In the genomic region with DNA sequence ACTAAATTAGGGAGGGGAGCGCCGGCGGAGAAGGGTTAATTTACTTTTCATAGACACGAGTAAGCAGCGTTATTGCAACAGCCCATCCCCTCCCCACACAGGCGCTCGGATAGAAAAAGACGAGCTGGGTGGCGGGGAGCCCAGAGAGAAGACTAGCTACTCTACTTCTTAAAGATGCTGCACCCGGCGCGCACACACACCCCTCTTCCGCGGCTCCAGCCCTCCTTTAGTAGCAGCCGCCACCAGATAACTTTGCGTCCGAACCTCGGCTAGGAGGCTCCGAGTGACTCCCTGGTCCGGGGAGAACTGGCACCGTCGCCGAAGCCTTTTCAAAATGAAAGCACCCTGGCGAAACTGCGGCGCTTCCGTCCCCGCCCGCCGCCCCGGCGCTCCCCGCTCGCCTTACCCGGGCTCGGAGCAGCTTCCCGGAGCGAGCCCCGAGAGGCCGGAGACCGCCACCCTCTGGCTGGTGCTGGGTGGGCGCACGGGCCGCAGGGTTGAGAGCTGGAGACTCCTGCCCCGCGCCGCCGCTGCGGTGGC, we compare ENCODE assay signal across 8 mouse cellular contexts. TPM values are rescaled to one million over a fixed set of nuclear protein-coding genes. Genes with fewer than 3 reads are reported as not detected.
DNase-seq lines count a peak whose midpoint lies in the region; ATAC-seq lines count a peak whose summit lies in the region.

No protein-coding gene starts in this region.

- H3K9me3 ChIP-seq in forebrain, embryonic 12.5 days = no peaks in the 10 kb centered on the region
- no peaks in the 10 kb centered on the region for H3K9me3 ChIP-seq in hindbrain, embryonic 10.5 days
- no peaks in the 10 kb centered on the region for H3K9me3 ChIP-seq in limb, embryonic 15.5 days
- H3K9me3 ChIP-seq in midbrain, embryonic 14.5 days (ENCODE audit: control insufficient read depth, low read length) = no peaks in the 10 kb centered on the region
- no peaks in the 10 kb centered on the region for H3K9me3 ChIP-seq in stomach, embryonic 14.5 days (ENCODE audit: control insufficient read depth, low read depth, low read length)

- peaks cover 63% of the 10 kb centered on the region for H3K4me1 ChIP-seq in forebrain, embryonic 12.5 days
- H3K4me1 ChIP-seq in hindbrain, embryonic 10.5 days (replicated peaks) = peaks cover 81% of the 10 kb centered on the region
- H3K4me1 ChIP-seq in limb, embryonic 15.5 days = peaks cover 38% of the 10 kb centered on the region
- peaks cover 36% of the 10 kb centered on the region for H3K4me1 ChIP-seq in midbrain, embryonic 14.5 days (ENCODE audit: control insufficient read depth, insufficient read depth, low read length)
- H3K4me1 ChIP-seq in stomach, embryonic 14.5 days (ENCODE audit: control insufficient read depth, insufficient read depth, low read length) = peaks cover 23% of the 10 kb centered on the region

- peak overlapping the region; percentile 91 for H3K4me2 ChIP-seq in forebrain, embryonic 12.5 days
- H3K4me2 ChIP-seq in limb, embryonic 15.5 days = peak overlapping the region; percentile 99
- H3K4me2 ChIP-seq in midbrain, embryonic 14.5 days (ENCODE audit: low read length) = peak overlapping the region; percentile 98
- H3K4me2 ChIP-seq in stomach, embryonic 14.5 days (replicated peaks; ENCODE audit: low read depth, low read length) = peak overlapping the region; percentile 100

- peaks cover 99% of the 10 kb centered on the region for H3K27me3 ChIP-seq in forebrain, embryonic 12.5 days
- peaks cover 100% of the 10 kb centered on the region for H3K27me3 ChIP-seq in hindbrain, embryonic 10.5 days (ENCODE audit: insufficient read depth, poor library complexity, severe bottlenecking)
- peaks cover 94% of the 10 kb centered on the region for H3K27me3 ChIP-seq in limb, embryonic 15.5 days
- peaks cover 28% of the 10 kb centered on the region for H3K27me3 ChIP-seq in midbrain, embryonic 14.5 days (ENCODE audit: control insufficient read depth, insufficient read depth, low read length)
- H3K27me3 ChIP-seq in stomach, embryonic 14.5 days (ENCODE audit: control insufficient read depth, insufficient read depth, low read length) = peaks cover 49% of the 10 kb centered on the region

- DNase-seq in adrenal gland, adult (ENCODE audit: inconsistent age in 2 of 2, low spot score in 1 of 2) = peak; percentile 74 to 92
- no peak for DNase-seq in adrenal gland, postnatal 4 days (ENCODE audit: low spot score in 2 of 2)
- peak; percentile 60 for DNase-seq in ZHBTc4 (ENCODE audit: low read depth, low spot score)
- peak; percentile 75 for DNase-seq in hindbrain, embryonic 10.5 days (ENCODE audit: low spot score)
- peak; percentile 68 for DNase-seq in midbrain, embryonic 14.5 days

- ATAC-seq in forebrain, embryonic 12.5 days (ENCODE audit: low FRiP score) = peak; percentile 35
- no peak for ATAC-seq in limb, embryonic 15.5 days (ENCODE audit: insufficient number of reproducible peaks, low FRiP score, low TSS enrichment, low read depth)
- ATAC-seq in midbrain, embryonic 14.5 days (ENCODE audit: low FRiP score, low TSS enrichment) = no peak
- no peak for ATAC-seq in stomach, embryonic 14.5 days (ENCODE audit: insufficient number of reproducible peaks, insufficient read depth, low FRiP score, low read depth)

- H3K36me3 ChIP-seq in forebrain, embryonic 12.5 days (replicated peaks) = no peaks in the 10 kb centered on the region
- H3K36me3 ChIP-seq in hindbrain, embryonic 10.5 days = no peaks in the 10 kb centered on the region
- H3K36me3 ChIP-seq in limb, embryonic 15.5 days = no peaks in the 10 kb centered on the region
- no peaks in the 10 kb centered on the region for H3K36me3 ChIP-seq in midbrain, embryonic 14.5 days (ENCODE audit: control insufficient read depth, insufficient read depth, low read length)
- H3K36me3 ChIP-seq in stomach, embryonic 14.5 days (ENCODE audit: control insufficient read depth, insufficient read depth, low read length) = no peaks in the 10 kb centered on the region

- under 1% methylated on average over 49 of the region's 49 CpGs for WGBS in forebrain, embryonic 12.5 days
- under 1% methylated on average over 49 of the region's 49 CpGs for WGBS in hindbrain, embryonic 10.5 days
- WGBS in limb, embryonic 15.5 days = under 1% methylated on average over 48 of the region's 49 CpGs
- WGBS in midbrain, embryonic 14.5 days = under 1% methylated on average over 49 of the region's 49 CpGs
- under 1% methylated on average over 49 of the region's 49 CpGs for whole genome bisulfite sequencing in stomach, embryonic 14.5 days

- H3K27ac ChIP-seq in forebrain, embryonic 12.5 days = peak overlapping the region; percentile 51
- H3K27ac ChIP-seq in hindbrain, embryonic 10.5 days = peak overlapping the region; percentile 85
- no peak overlapping the region for H3K27ac ChIP-seq in limb, embryonic 15.5 days
- peak overlapping the region; percentile 86 for H3K27ac ChIP-seq in midbrain, embryonic 14.5 days (replicated peaks; ENCODE audit: low read depth, low read length)
- no peak overlapping the region for H3K27ac ChIP-seq in stomach, embryonic 14.5 days (ENCODE audit: low read length)

- peak overlapping the region; percentile 66 for H3K4me3 ChIP-seq in forebrain, embryonic 12.5 days (replicated peaks)
- H3K4me3 ChIP-seq in hindbrain, embryonic 10.5 days = peak overlapping the region; percentile 74
- H3K4me3 ChIP-seq in limb, embryonic 15.5 days = peak overlapping the region; percentile 60
- H3K4me3 ChIP-seq in midbrain, embryonic 14.5 days (replicated peaks; ENCODE audit: low read depth, low read length) = peak overlapping the region; percentile 60
- peak overlapping the region; percentile 57 for H3K4me3 ChIP-seq in stomach, embryonic 14.5 days (ENCODE audit: low read depth, low read length)

- H3K9ac ChIP-seq in forebrain, embryonic 12.5 days = peak overlapping the region; percentile 74
- peak overlapping the region; percentile 42 for H3K9ac ChIP-seq in limb, embryonic 15.5 days
- H3K9ac ChIP-seq in midbrain, embryonic 14.5 days (replicated peaks; ENCODE audit: low read length) = peak overlapping the region; percentile 68
- peak overlapping the region; percentile 45 for H3K9ac ChIP-seq in stomach, embryonic 14.5 days (replicated peaks; ENCODE audit: low read depth, low read length)

RNA-seq across cellular contexts. Expression of gene Ntng2, which starts 0.7 kb away (rescaled TPM):
- 10 to 100 TPM; 31.5 to 32.3 TPM for total RNA-seq in adrenal gland, postnatal 4 days (2021)
- 3.0 and 3.8 TPM in 2 replicates for polyA plus RNA-seq in forebrain, embryonic 12.5 days (2016; fragmentation: Nextera tagmentation; extraction: Ambion mirVana)
- 1.4 and 1.7 TPM in 2 replicates for polyA plus RNA-seq in hindbrain, embryonic 10.5 days (2016; fragmentation: Nextera tagmentation; extraction: Ambion mirVana)
- 0.45 and 0.55 TPM in 2 replicates for polyA plus RNA-seq in limb, embryonic 15.5 days (2015; fragmentation: Nextera tagmentation; extraction: Ambion mirVana)
- polyA plus RNA-seq in midbrain, embryonic 14.5 days (2014; fragmentation: Nextera tagmentation; extraction: Ambion mirVana) = 9.8 and 15.9 TPM in 2 replicates
- 0.43 and 0.49 TPM in 2 replicates for polyA plus RNA-seq in stomach, embryonic 14.5 days (2014; fragmentation: Nextera tagmentation; extraction: Ambion mirVana)

Comparison
In these comparisons a context has a peak if more than half of its experiments do, and no peak if none do; other contexts are left out.
1. DNase-seq: peak in adrenal gland, adult (2 of 2), ZHBTc4 (single experiment), hindbrain, embryonic 10.5 days (single experiment) and midbrain, embryonic 14.5 days (single experiment); none in adrenal gland, postnatal 4 days (0 of 2).
2. H3K27ac ChIP-seq: peak in forebrain, embryonic 12.5 days (single experiment), hindbrain, embryonic 10.5 days (single experiment) and midbrain, embryonic 14.5 days (single experiment); none in limb, embryonic 15.5 days (single experiment) and stomach, embryonic 14.5 days (single experiment).
3. Peak in every context shown above with its lines, with median percentiles within 50 percentile points of each other: H3K4me2 ChIP-seq, H3K4me3 ChIP-seq and H3K9ac ChIP-seq.